Mouse (Mus musculus) liver, embryonic 18 days (tissue): Measurements from ENCODE around the gene Atxn7. TPM values are rescaled to one million over a fixed set of nuclear protein-coding genes. Genes with fewer than 3 reads are reported as not detected.

Experiments used
- polyA plus RNA-seq: library from polyadenylated mRNA; depleted of rRNA; stranded (reverse); fragments of >200 nt; gene quantifications from 2 replicates; pipeline ENCODE4 v1.2.3, GENCODE M21; 2012; rRNA removed

Atxn7 gene
- 5.0 and 6.5 TPM in 2 replicates for polyA plus RNA-seq

DNA sequence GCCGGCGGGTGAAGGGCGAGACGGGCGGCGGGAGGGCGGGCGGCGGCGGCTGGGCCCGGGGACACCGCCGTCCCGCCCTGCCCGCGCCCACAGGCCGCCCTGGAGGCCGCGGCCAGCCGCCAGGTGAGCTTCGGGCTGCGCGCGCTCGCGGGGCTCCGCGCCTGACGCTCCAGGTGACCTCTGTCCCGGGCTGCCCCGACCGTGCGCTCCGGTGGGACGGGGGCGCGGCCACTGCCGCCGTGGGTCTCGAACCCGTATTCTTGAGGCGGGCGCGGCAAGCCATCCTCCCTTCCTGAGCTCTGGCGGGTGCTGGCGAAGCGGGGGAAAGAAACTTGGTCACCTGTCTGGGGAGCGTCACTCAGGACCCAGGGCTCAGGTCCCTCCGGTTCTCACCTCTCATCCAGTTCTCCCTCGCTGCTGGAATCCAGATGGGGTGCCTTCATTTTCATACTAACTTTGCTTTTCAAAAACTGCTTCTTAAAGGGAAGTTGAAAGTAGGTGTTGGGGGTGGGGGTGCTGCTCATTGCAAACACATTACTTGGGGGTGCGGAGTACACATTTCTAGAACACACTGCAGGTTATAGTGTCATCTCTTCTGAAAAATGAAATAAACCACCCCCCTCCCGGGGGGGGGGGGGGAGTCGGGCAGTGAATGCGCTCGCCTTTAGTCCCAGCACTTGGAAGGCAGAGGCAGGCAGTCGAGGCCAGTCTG, at the start of gene Atxn7, which contains the start of gene Thoc7:
TSS of gene Atxn7 (plus strand) at position 40 of the 712 bp plus-strand sequence.
TSS of gene Thoc7 (minus strand) at position 452 of the 712 bp plus-strand sequence.

DNA sequence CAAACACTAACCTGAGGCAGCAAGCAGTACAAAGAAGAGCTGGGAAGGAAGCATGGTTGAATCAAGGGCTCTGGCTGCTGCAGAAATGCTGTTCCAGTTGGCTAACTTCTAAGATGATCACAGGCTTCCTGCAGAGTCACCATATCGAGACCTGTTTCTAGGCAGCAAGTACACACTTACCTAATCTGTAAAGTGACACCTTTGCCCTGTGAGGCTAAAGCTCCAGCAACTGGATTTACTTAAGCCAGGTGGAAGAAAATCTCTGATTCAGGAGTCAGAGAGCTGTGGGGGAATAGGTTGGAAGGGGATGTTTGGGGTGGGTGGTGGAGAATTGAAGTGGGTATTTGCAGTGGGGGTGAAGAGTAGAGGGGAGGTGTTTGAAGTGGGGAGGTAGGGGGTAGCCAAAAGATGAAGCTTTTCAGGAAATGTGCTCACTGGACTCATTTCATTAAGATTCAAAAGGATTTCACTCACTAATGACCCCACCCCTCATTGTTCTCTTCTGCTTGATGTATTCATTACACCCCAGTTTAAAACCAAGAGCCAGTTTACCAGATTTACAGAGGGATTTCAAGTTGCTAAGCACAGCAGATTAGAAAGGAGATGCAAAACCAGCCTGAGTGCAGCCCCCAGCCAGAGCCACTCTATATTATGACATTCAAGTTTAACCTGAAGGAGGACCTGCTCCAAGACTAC, 46.7 kb upstream of the Atxn7 start, which contains the start of gene Gm281:
TSS of gene Gm281 (minus strand) at position 92 of the 696 bp plus-strand sequence.

DNA sequence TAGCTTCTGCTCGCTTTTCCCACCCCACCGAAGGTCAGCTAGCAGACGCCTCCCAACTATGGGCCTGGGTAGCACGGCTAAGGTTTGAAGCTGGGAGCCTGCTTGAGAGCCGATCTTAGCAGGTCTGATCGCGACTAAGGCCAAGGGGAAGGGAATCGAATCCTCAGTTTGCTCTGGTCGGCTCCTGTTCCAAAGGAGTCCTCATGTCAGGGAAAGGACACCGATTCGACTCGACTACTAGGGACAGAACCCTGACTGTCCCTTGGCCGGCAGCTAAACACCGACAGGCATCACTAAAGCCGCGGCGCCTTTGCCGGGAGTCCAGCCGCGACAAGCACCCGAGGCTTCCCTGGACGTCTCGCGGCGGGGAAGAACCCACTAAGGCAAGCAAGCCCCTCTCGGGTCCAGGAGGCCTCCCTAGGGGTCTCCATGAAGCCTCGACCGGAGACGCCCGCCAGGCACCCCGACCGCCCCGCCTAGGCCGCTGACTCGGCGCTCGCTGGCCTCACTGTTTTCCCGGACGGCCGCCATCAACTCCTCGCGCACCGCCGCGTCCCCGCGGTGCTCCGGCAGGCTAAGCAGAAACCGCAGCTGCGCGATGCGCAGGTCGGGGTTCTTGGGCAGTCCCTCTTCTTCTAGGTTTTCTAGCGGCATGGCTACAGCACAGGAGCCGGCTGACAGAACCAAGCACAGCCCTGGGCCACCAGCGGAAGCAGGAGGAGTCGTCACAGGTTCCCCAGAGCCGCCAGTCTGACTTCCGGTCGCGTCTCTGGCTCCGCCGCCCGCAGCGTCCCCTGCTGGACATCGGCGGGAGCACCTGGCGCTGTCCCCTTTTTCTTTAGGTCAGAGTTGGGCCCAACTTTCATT, 159.2 kb downstream of the Atxn7 start, which contains the start of gene Psmd6:
TSS of gene Psmd6 (minus strand) at position 755 of the 867 bp plus-strand sequence.

Other genes starting within 250 kb of the Atxn7 start
- not detected in 2 replicates for gene Gm281, start 47.0 kb upstream of the Atxn7 start, polyA plus RNA-seq
- 42.9 and 44.8 TPM in 2 replicates for gene Thoc7, start 412 bp downstream of the Atxn7 start, polyA plus RNA-seq
- 34.0 and 36.6 TPM in 2 replicates for gene Psmd6, start 159.5 kb downstream of the Atxn7 start, polyA plus RNA-seq
- gene Olfr720, start 225.4 kb downstream of the Atxn7 start, polyA plus RNA-seq: not detected in 2 replicates